Mouse (Mus musculus): ENCODE measurements around the gene Ppp1r1b. TPM values are rescaled to one million over a fixed set of nuclear protein-coding genes. Genes with fewer than 3 reads are reported as not detected.

Ppp1r1b gene
- polyA plus RNA-seq, 1 experiment from 2014 or later: 7.0 TPM

GRCm38 (mm10) chr11:98406621-98407020, 58.4 kb downstream of the Ppp1r1b start:
- no peak for DNase-seq (ENCODE audit: low spot score)
- H3K36me3 ChIP-seq (ENCODE audit: control insufficient read depth, insufficient read depth, low read length): no peaks in the 10 kb centered on the region
- H3K9ac ChIP-seq (ENCODE audit: low read length): no peak overlapping the region
- TF ChIP-seq EP300 (optimal IDR thresholded peaks at IDR 0.05) (no peak), CTCF (IDR thresholded peaks at IDR 0.05; ENCODE audit: low read depth) (no peak)
- WGBS: 61% methylated on average over 6 of the region's 6 CpGs
- H3K9me3 ChIP-seq (ENCODE audit: control insufficient read depth, low read length): no peaks in the 10 kb centered on the region
- H3K27me3 ChIP-seq (ENCODE audit: control insufficient read depth, insufficient read depth, low read length): no peaks in the 10 kb centered on the region
- H3K4me1 ChIP-seq (replicated peaks; ENCODE audit: control insufficient read depth, insufficient read depth): peaks cover under 1% of the 10 kb centered on the region; the same call in 1 of the 2 replicates
- no peak overlapping the region for H3K27ac ChIP-seq (replicated peaks)
- H3K4me3 ChIP-seq (ENCODE audit: low read depth, low read length): no peak overlapping the region
- no peak for ATAC-seq (ENCODE audit: low FRiP score, low TSS enrichment)
- no peak overlapping the region for H3K4me2 ChIP-seq (replicated peaks; ENCODE audit: low read depth)

Other genes starting within 250 kb of the Ppp1r1b start
- 11.7 and 12.7 TPM in 2 replicates for gene Fbxl20, start 198.0 kb upstream of the Ppp1r1b start, polyA plus RNA-seq (2015; fragmentation: Nextera tagmentation; extraction: Ambion mirVana)
- gene Med1, start 155.1 kb upstream of the Ppp1r1b start, polyA plus RNA-seq (2015; fragmentation: Nextera tagmentation; extraction: Ambion mirVana): 25.5 and 26.8 TPM in 2 replicates
- 3.8 and 4.1 TPM in 2 replicates for gene Cdk12, start 145.3 kb upstream of the Ppp1r1b start, polyA plus RNA-seq (2015; fragmentation: Nextera tagmentation; extraction: Ambion mirVana)
- gene Neurod2, start 18.8 kb upstream of the Ppp1r1b start, polyA plus RNA-seq (2015; fragmentation: Nextera tagmentation; extraction: Ambion mirVana): 0.02 and 0.08 TPM in 2 replicates
- gene Stard3, start 10.0 kb downstream of the Ppp1r1b start, polyA plus RNA-seq (2015; fragmentation: Nextera tagmentation; extraction: Ambion mirVana): 24.9 TPM in 2 replicates
- gene Tcap, start 35.4 kb downstream of the Ppp1r1b start, polyA plus RNA-seq (2015; fragmentation: Nextera tagmentation; extraction: Ambion mirVana): 0.13 and 0.38 TPM in 2 replicates
- gene Pnmt, start 38.0 kb downstream of the Ppp1r1b start, polyA plus RNA-seq (2015; fragmentation: Nextera tagmentation; extraction: Ambion mirVana): not detected in 2 replicates
- 11.0 and 13.4 TPM in 2 replicates for gene Pgap3, start 52.1 kb downstream of the Ppp1r1b start, polyA plus RNA-seq (2015; fragmentation: Nextera tagmentation; extraction: Ambion mirVana)
- gene Erbb2, start 64.1 kb downstream of the Ppp1r1b start, polyA plus RNA-seq (2015; fragmentation: Nextera tagmentation; extraction: Ambion mirVana): 26.9 and 30.7 TPM in 2 replicates
- gene Mien1, start 90.6 kb downstream of the Ppp1r1b start, polyA plus RNA-seq (2015; fragmentation: Nextera tagmentation; extraction: Ambion mirVana): 133 and 142 TPM in 2 replicates
- gene Grb7, start 98.0 kb downstream of the Ppp1r1b start, polyA plus RNA-seq (2015; fragmentation: Nextera tagmentation; extraction: Ambion mirVana): 23.0 and 23.8 TPM in 2 replicates
- 0.15 and 0.19 TPM in 2 replicates for gene Ikzf3, start 197.6 kb downstream of the Ppp1r1b start, polyA plus RNA-seq (2015; fragmentation: Nextera tagmentation; extraction: Ambion mirVana)
- gene Zpbp2, start 202.7 kb downstream of the Ppp1r1b start, polyA plus RNA-seq (2015; fragmentation: Nextera tagmentation; extraction: Ambion mirVana): 0.10 and 0.16 TPM in 2 replicates
- 31.1 TPM in 2 replicates for gene Ormdl3, start 239.0 kb downstream of the Ppp1r1b start, polyA plus RNA-seq (2015; fragmentation: Nextera tagmentation; extraction: Ambion mirVana)
- not detected in 2 replicates for gene Lrrc3c, start 249.9 kb downstream of the Ppp1r1b start, polyA plus RNA-seq (2015; fragmentation: Nextera tagmentation; extraction: Ambion mirVana)